Mouse (Mus musculus) C3H10T1/2 (cell line): ENCODE results near the gene Zfp493. TPM values are rescaled to one million over a fixed set of nuclear protein-coding genes. Genes with fewer than 3 reads are reported as not detected.

Experiments used
- polyA plus RNA-seq, 2 experiments: library from polyadenylated mRNA; unstranded; fragments of >200 nt; fragmentation: generic; extraction: Trizol; gene quantifications; one replicate each; pipeline ENCODE4 v1.2.1; 2012; ENCODE audit warnings: missing spikeins in 2 of 2

Gene Zfp493
- under 1 TPM in 1 of 2 experiments, not detected in 1; 0.20 TPM for polyA plus RNA-seq

DNA sequence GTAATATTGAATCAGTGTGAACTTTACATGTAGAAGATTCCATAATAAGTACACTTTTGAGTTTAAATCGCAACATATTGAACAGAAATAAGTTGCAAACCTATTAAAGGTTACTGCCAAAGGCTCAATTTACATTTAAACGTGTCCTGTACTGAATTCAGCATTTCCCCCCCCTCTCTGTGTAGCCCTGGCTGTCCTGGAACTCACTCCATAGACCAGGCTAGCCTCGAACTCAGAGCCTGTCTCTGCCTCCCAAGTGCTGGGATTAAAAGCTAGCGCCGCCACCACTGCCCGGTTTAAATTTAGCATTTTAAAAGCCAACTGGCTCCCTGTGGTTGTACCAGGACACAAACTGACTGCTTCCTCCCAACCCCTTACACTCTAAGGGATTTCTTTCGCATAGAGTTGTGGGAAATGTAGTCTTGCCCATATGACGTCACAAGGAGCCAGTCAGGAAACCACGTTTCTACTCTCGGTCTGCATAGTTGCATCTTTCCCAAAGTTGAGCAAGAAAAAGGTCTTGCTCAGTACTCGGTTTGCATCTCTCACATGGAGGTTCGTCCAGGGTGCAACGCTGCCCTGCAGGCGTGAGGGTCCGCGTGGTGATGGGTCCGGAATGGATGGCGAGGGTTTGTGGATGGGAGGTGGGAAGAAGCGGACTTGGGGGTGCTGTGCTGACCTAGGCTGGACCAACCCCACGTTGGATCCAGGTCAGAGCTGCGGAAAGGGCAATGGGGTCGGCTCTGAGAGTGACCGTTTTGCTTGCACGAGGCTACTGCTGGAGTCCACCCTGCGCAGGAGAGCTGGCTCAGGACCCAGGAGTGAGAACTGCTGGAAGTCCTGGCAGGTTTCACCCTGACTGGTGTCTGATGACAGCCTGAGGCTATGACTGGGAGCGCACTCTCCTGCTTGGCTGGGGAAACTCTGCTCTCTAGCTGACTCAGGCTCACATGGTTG lies at the start of gene Zfp493:
Gene Zfp493, plus strand, starts transcription at position 429 of the 957 bp plus-strand sequence.

DNA sequence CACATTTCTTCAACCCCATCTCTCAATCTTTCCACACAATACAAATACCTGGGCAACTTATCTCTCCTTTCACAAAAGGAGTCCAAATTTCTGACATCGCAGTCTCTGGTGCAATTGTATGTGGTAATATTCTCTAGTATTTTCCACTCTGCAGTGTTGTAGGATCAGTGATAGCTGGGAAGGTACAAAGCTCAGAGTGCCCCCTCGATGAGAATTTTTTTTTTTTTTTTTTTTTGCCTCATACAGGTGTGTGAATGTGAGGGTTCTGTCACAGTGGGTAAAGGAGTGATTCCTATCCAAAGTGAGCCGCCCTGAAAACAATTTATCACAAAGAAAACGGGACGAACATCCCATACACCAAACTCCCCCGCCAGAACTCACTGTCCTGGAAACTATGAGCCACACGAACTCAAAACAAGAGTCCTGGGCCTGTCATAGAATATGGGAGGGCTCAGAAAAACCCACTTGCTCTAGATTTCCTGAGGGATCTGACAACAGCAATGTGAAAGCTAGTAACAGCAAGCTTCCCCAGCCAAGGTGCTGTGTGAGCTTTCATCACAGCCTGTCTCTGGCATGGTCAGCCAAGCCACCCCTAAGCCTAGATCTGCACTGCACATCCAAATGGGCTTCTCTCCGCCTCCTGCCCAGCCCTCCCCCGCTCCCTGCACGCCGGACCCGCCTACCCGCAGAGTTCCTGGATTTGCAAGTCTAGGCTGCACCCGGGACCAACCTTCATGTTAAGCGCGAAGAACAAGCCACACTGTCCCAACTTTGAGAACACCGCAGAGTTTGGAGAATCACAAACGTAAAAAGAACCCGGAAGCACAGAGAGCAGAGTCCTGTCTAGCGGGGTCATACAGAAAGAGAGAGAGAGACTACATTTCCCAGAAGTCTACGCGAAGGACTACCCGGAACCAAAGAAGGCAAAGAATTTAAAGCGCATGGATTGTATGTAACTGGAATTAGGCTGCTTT lies 24.9 kb upstream of the Zfp493 start, which contains the start of gene Zfp85:
Gene Zfp85, minus strand, starts transcription at position 896 of the 974 bp plus-strand sequence.

DNA sequence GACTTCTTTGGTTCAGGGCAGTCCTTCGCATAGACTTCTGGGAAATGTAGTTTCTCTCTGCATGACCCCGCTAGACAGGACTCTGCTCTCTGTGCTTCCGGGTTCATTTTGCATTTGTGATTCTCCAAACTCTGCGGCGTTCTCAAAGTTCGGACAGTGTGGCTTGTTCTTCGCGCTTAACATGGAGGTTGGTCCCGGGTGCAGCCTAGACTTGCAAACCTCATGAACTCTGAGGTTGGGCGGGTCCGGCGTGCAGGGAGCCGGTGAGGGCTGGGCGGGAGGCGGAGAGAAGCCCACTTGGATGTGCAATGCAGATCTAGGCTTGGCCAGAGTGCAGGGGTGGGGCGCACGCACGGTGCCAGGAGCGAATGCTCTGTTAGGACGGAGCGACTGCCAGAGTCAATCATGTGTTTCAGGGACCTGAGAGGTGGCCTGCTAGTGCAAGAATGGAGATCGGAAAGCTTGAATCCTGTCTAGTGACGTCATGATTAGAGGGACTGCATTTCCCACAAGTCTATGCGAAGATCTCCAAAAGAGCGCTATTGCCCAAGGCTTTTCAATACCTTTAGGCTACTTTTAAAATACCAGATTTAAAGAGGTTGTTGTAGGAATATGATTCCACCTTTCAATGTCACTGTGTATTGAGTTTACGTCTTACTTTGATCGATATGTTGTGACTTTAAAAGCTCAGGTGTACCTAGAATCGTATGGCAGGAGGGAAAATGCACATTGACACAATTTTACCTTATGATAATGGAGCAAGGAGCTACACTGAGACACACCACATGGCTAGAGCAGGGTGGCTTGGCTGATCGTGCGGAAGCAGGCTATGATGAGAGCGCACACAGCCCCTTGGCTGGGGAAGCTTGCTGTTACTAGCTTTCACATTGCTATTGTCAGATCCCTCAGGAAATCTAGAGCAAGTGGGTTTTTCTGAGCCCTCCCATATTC lies 34.5 kb downstream of the Zfp493 start, which contains the start of gene Zfp273:
Gene Zfp273, plus strand, starts transcription at position 31 of the 951 bp plus-strand sequence.

DNA sequence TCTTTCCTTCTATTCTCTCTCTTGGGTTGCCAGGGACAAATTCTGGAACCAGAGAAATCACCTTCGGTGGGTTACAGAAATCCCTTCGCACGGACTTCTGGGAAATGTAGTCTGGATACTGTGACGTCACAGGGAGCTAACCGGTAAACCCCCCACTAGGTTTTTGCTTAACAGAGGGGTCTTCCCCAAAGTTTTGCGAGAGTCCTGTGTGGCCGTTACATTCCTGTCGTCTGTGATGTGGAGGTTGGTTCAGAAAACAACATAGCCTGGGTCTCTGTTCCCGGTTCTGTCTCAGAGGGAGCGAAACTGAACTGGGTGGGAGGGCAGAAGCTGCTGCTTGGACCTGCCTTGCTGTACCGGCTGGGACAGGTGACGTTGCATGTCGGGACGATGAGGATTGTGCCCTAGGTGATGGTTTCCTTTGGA lies 51.4 kb downstream of the Zfp493 start, which contains the start of gene Gm10037:
Gene Gm10037, plus strand, starts transcription at position 196 of the 426 bp plus-strand sequence.

Other genes with a start within 250 kb of the Zfp493 start
- gene Zfp748, start 225.9 kb upstream of the Zfp493 start, polyA plus RNA-seq = under 1 TPM; 0.07 to 0.77 TPM
- under 1 TPM; 0.02 to 0.58 TPM for gene Zfp729b, start 170.0 kb upstream of the Zfp493 start, polyA plus RNA-seq
- gene Gm49345, start 141.9 kb upstream of the Zfp493 start, polyA plus RNA-seq = under 1 TPM in 1 of 2 experiments, not detected in 1; 0.17 TPM
- 1 to 10 TPM in 1 of 2 experiments, under 1 TPM in 1; 0.16 to 1.4 TPM for gene Zfp729a, start 141.9 kb upstream of the Zfp493 start, polyA plus RNA-seq
- gene Zfp738, start 92.6 kb upstream of the Zfp493 start, polyA plus RNA-seq = under 1 TPM; 0.04 to 0.78 TPM
- under 1 TPM; 0.07 to 0.89 TPM for gene Zfp65, start 50.5 kb upstream of the Zfp493 start, polyA plus RNA-seq
- gene Zfp85, start 24.5 kb upstream of the Zfp493 start, polyA plus RNA-seq = under 1 TPM; 0.04 to 0.86 TPM
- under 1 TPM in 1 of 2 experiments, not detected in 1; 0.48 TPM for gene Zfp273, start 34.0 kb downstream of the Zfp493 start, polyA plus RNA-seq
- under 1 TPM in 1 of 2 experiments, not detected in 1; 0.15 TPM for gene Gm10037, start 51.4 kb downstream of the Zfp493 start, polyA plus RNA-seq
- not detected for gene BC048507, start 83.6 kb downstream of the Zfp493 start, polyA plus RNA-seq